Mouse (Mus musculus): ENCODE data around the gene Oit1. TPM values are rescaled to one million over a fixed set of nuclear protein-coding genes. Genes with fewer than 3 reads are reported as not detected.

The Oit1 gene
- total RNA-seq, 2 experiments from 2014 or later, result not detected

DNA sequence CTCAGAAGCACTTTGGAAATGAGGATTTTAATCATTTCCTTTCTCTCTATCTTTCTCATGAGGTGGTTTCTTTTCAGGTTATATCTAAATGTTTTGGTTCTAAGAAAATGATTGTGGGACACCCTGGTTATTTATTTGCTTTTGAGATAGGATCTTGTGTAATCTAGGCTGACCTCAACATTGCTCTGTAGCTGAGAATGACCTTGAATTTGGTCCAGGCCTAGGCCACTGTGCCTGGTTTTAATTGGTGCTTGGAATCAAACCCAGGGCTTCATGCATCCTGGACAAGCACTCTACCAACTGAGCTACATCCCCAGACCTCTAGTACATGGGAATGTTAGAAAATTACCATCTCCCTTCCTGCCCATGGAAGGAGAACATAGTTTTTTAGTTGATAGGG is 74.5 kb downstream of the Oit1 start:
- no peak for DNase-seq (ENCODE audit: low spot score in 2 of 2)

DNA sequence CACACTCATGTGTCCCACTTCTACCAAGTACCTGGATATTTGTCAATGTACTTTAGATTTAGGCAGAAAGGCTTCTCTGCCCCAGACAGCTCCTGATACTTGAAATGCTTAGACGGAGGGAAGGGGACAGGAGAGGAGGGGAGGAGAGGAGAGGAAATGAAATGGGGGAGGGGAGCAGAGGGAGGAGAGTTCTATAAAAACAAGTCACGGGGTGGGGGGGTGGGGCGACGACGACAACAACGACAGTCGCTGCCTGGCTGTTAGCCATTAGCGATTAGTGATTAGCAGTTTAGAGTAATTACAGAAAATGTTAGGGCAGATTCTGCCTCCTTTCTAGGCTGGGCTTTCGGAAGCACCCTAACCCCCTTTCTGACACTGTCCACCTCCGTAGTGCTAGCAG is 75.9 kb downstream of the Oit1 start:
- DNase-seq (ENCODE audit: low spot score in 2 of 2), result no peak

DNA sequence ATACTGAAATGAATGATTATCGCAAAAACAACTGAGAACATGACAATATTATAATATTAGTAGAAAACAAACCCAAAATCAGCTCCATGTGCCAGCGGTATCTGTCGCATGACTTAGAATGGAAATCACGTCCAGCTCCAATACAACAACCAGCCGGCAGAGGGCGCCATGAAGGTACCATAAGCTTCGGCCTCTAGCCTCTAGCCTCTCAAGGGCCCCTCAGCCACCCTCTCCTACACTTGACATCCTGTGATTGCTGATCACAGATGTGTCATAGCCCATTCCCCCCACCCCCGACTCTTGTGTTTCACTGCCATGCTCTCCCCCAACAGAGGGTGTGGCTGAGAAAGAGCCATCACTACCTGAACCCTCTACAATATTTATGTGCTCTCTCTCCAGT is 78.3 kb downstream of the Oit1 start:
- peak in 1 of 2 experiments; percentile 69 for DNase-seq (ENCODE audit: low spot score in 2 of 2)

Other genes with a start within 250 kb of the Oit1 start
- 100 to 1,000 TPM; 169 to 171 TPM for gene Pdhb, start 205.7 kb downstream of the Oit1 start, total RNA-seq (2021)
- 10 to 100 TPM; 69.7 to 74.9 TPM for gene Kctd6, start 164.6 kb downstream of the Oit1 start, total RNA-seq (2021)
- gene Acox2, start 119.4 kb downstream of the Oit1 start, total RNA-seq (2021), result not detected
- gene Fam107a, start 60.7 kb downstream of the Oit1 start, total RNA-seq (2021), result 100 to 1,000 TPM; 310 to 362 TPM